Mouse (Mus musculus) left cerebral cortex, postnatal 10 days (tissue): ENCODE data around the gene Map4. TPM values are rescaled to one million over a fixed set of nuclear protein-coding genes. Genes with fewer than 3 reads are reported as not detected.
A peak's percentile ranks its signal among the peaks of the same experiment; 100 is the strongest.

Experiments used
- DNase-seq, 2 experiments: peaks; one replicate each; pipeline ENCODE4 v3.0.0; 2021 to 2022; ENCODE audit warnings: low spot score in 2 of 2, mixed read lengths in 1 of 2; ENCODE audit errors: extremely low spot score in 1 of 2
- intact Hi-C: fragments of 180-260 bp; cut with DNase I; formaldehyde crosslinking; loops from one replicate; pipeline ENCODE4 v1.15.1; 2025
- total RNA-seq, 2 experiments: library from RNA; stranded (reverse); gene quantifications; 2 replicates each; pipeline ENCODE4 v1.2.3; 2021

The Map4 gene
- 100 to 1,000 TPM; 453 to 481 TPM for total RNA-seq

- intact Hi-C loops = loop anchor here (5.0 kb wide), 1 partner anchor 39 kb away; no protein-coding TSS in a partner anchor
- DNase-seq = peak; percentile 97 to 99
Observed at GRCm38 (mm10) chr9:109931257-109932171, at the start of gene Map4. TSS of gene Map4 (plus strand) at chr9:109931460.

GRCm38 (mm10) chr9:109886259-109886658, 45.0 kb upstream of the Map4 start:
- no peak for DNase-seq
- intact Hi-C loops = no loop called here

- intact Hi-C loops = no loop called here
Observed at GRCm38 (mm10) chr9:109887321-109887720, 43.9 kb upstream of the Map4 start.

GRCm38 (mm10) chr9:109891501-109891900, 39.8 kb upstream of the Map4 start:
- intact Hi-C loops = loop anchor here (5.0 kb wide), 3 partner anchors 41 to 181 kb away; partner anchors contain the start of gene Map4
- no peak for DNase-seq

More at GRCm38 (mm10) chr9:109887321-109887720, 43.9 kb upstream of the Map4 start:
- DNase-seq = no peak

- intact Hi-C loops = loop anchor here (5.0 kb wide), 3 partner anchors 40 to 180 kb away; partner anchors contain the start of gene Map4
- peak; percentile 61 to 85 for DNase-seq
Observed at GRCm38 (mm10) chr9:109892651-109893250, 38.5 kb upstream of the Map4 start.

- peak; percentile 74 to 85 for DNase-seq
- intact Hi-C loops = loop anchor here (5.0 kb wide), 3 partner anchors 38 to 178 kb away; partner anchors contain the start of gene Map4
Observed at GRCm38 (mm10) chr9:109894413-109895090, 36.7 kb upstream of the Map4 start.

GRCm38 (mm10) chr9:109895593-109895992, 35.7 kb upstream of the Map4 start:
- intact Hi-C loops = no loop called here
- no peak for DNase-seq

GRCm38 (mm10) chr9:109896253-109897150, 34.8 kb upstream of the Map4 start:
- intact Hi-C loops = no loop called here
- DNase-seq = no peak

- no peak for DNase-seq
- intact Hi-C loops = no loop called here
Observed at GRCm38 (mm10) chr9:109898027-109898426, 33.2 kb upstream of the Map4 start.

- intact Hi-C loops = no loop called here
- DNase-seq = no peak
Observed at GRCm38 (mm10) chr9:109899361-109899760, 31.9 kb upstream of the Map4 start.

GRCm38 (mm10) chr9:109899774-109900173, 31.5 kb upstream of the Map4 start:
- intact Hi-C loops = no loop called here
- no peak for DNase-seq

GRCm38 (mm10) chr9:109900604-109901003, 30.7 kb upstream of the Map4 start:
- DNase-seq = no peak
- intact Hi-C loops = no loop called here

- no peak for DNase-seq
- intact Hi-C loops = no loop called here
Observed at GRCm38 (mm10) chr9:109902246-109902645, 29.0 kb upstream of the Map4 start.

- intact Hi-C loops = no loop called here
- DNase-seq = no peak
Observed at GRCm38 (mm10) chr9:109902740-109903139, 28.5 kb upstream of the Map4 start.

- intact Hi-C loops = no loop called here
- peak in 1 of 2 experiments; percentile 82 for DNase-seq
Observed at GRCm38 (mm10) chr9:109907300-109907699, 24.0 kb upstream of the Map4 start.

GRCm38 (mm10) chr9:109907774-109908465, 23.3 kb upstream of the Map4 start:
- intact Hi-C loops = no loop called here
- no peak for DNase-seq

GRCm38 (mm10) chr9:109909102-109909501, 22.2 kb upstream of the Map4 start:
- intact Hi-C loops = no loop called here
- DNase-seq = no peak

GRCm38 (mm10) chr9:109909926-109910325, 21.3 kb upstream of the Map4 start:
- no peak for DNase-seq
- intact Hi-C loops = no loop called here
